In the genomic region with DNA sequence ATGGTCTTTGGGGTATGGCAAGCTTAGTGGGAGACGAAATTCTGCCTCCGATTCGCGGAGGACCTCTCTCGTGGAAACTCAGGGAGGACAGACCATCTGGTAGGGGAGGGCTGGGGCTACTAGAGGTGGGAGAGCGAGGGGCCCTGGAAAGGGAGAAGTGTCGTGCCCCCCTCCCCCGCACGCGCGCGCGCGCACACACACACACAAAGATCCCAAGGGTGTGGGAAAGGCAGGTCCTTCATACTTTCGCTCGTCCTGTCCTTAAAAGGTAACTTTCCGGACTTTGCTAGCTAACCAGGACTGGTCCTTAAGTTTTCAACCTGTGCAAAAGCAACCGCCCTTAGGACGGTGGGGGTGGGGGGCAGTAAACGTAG, we compare ENCODE assay signal across 7 mouse cellular contexts.
A peak's percentile ranks its signal among the peaks of the same experiment; 100 is the strongest.
DNase-seq lines count a peak whose midpoint lies in the region; ATAC-seq and TF ChIP-seq lines count a peak whose summit lies in the region.

No protein-coding gene starts in this region.

- under 1% methylated on average over 20 of the region's 20 CpGs for whole genome bisulfite sequencing in spleen, adult 2 months
- 0% methylated on average over 20 of the region's 20 CpGs for WGBS in forebrain, embryonic 10.5 days
- 1% methylated on average over 20 of the region's 20 CpGs for WGBS in midbrain, embryonic 13.5 days

- peaks cover 3% of the 10 kb centered on the region; the same call in 1 of the 2 replicates for H3K9me3 ChIP-seq in forebrain, embryonic 10.5 days
- H3K9me3 ChIP-seq in midbrain, embryonic 13.5 days: no peaks in the 10 kb centered on the region

- H3K36me3 ChIP-seq in spleen, adult 2 months (ENCODE audit: control insufficient read depth, insufficient read depth, low read length): no peaks in the 10 kb centered on the region
- no peaks in the 10 kb centered on the region for H3K36me3 ChIP-seq in forebrain, embryonic 10.5 days (replicated peaks)
- H3K36me3 ChIP-seq in midbrain, embryonic 13.5 days: no peaks in the 10 kb centered on the region

- ATAC-seq in inflammation-experienced regulatory T-cells, adult 6 months: peak; percentile 21
- peak; percentile 66 for ATAC-seq in midbrain, embryonic 13.5 days

- H3K4me3 ChIP-seq in spleen, adult 2 months (ENCODE audit: extremely low read depth, insufficient read depth, insufficient read length): peak overlapping the region; percentile 62
- H3K4me3 ChIP-seq in forebrain, embryonic 10.5 days: peak overlapping the region; percentile 70
- H3K4me3 ChIP-seq in midbrain, embryonic 13.5 days (replicated peaks): peak overlapping the region; percentile 49

- H3K27me3 ChIP-seq in spleen, adult 2 months (ENCODE audit: control insufficient read depth, insufficient read depth, low read length): peaks cover 11% of the 10 kb centered on the region
- H3K27me3 ChIP-seq in forebrain, embryonic 10.5 days (ENCODE audit: poor library complexity, severe bottlenecking): peaks cover 53% of the 10 kb centered on the region
- H3K27me3 ChIP-seq in midbrain, embryonic 13.5 days: peaks cover 46% of the 10 kb centered on the region

- no peak for TF ChIP-seq POLR2A in spleen, adult 2 months (IDR thresholded peaks at IDR 0.05; ENCODE audit: low read depth, low read length)

- intact Hi-C loops in gastrocnemius, postnatal 14 days (cut with DNase I; ENCODE audit: low total_unique reads): no loop called here

- peak overlapping the region; percentile 92 for H3K4me2 ChIP-seq in midbrain, embryonic 13.5 days (replicated peaks)

- peak overlapping the region; percentile 68 for H3K9ac ChIP-seq in midbrain, embryonic 13.5 days (replicated peaks)

- no peak for DNase-seq in spleen, adult 2 months (ENCODE audit: low read depth in 1 of 2, low spot score in 2 of 2)
- no peak for DNase-seq in spleen, postnatal 4 days (ENCODE audit: low spot score in 2 of 2)
- DNase-seq in forebrain, embryonic 10.5 days (ENCODE audit: extremely low spot score, low spot score): peak; percentile 33
- no peak for DNase-seq in right cerebral cortex, postnatal 25 days
- no peak for DNase-seq in gastrocnemius, postnatal 14 days

- no peak overlapping the region for H3K27ac ChIP-seq in spleen, adult 2 months (ENCODE audit: insufficient read depth, low read length)
- peak overlapping the region; percentile 40; the same call in 1 of the 2 replicates for H3K27ac ChIP-seq in forebrain, embryonic 10.5 days
- H3K27ac ChIP-seq in midbrain, embryonic 13.5 days: no peak overlapping the region

- H3K4me1 ChIP-seq in spleen, adult 2 months (ENCODE audit: control insufficient read depth, insufficient read depth, insufficient read length): peaks cover 9% of the 10 kb centered on the region
- peaks cover 33% of the 10 kb centered on the region for H3K4me1 ChIP-seq in forebrain, embryonic 10.5 days
- peaks cover 26% of the 10 kb centered on the region for H3K4me1 ChIP-seq in midbrain, embryonic 13.5 days (replicated peaks)

- no peak for TF ChIP-seq CTCF in spleen, adult 2 months (IDR thresholded peaks at IDR 0.05; ENCODE audit: extremely low read depth, insufficient read depth, insufficient read length, insufficient replicate concordance)
